Mouse (Mus musculus) ES-E14 (cell line): Measurements from ENCODE around the gene Upk2.

Experiments used
- CHD2 ChIP-seq: IDR thresholded peaks from 2 replicates; pipeline ENCODE4 v1.6.1; 2014; ENCODE audit warnings: mild to moderate bottlenecking, low read depth, low read length, inconsistent platforms
- HCFC1 ChIP-seq: IDR thresholded peaks from 2 replicates; pipeline ENCODE4 v1.6.1; 2012; ENCODE audit warnings: low read length, inconsistent platforms, borderline replicate concordance; ENCODE audit not compliant: insufficient read depth
- MAFK ChIP-seq: IDR thresholded peaks from 2 replicates; pipeline ENCODE4 v1.6.1; 2014; ENCODE audit warnings: mild to moderate bottlenecking, low read depth, low read length, inconsistent platforms; ENCODE audit not compliant: insufficient read depth
- ZC3H11A ChIP-seq: IDR thresholded peaks from 2 replicates; pipeline ENCODE4 v1.6.1; 2012; ENCODE audit warnings: low read depth, mild to moderate bottlenecking, inconsistent platforms, low read length, borderline replicate concordance

DNA sequence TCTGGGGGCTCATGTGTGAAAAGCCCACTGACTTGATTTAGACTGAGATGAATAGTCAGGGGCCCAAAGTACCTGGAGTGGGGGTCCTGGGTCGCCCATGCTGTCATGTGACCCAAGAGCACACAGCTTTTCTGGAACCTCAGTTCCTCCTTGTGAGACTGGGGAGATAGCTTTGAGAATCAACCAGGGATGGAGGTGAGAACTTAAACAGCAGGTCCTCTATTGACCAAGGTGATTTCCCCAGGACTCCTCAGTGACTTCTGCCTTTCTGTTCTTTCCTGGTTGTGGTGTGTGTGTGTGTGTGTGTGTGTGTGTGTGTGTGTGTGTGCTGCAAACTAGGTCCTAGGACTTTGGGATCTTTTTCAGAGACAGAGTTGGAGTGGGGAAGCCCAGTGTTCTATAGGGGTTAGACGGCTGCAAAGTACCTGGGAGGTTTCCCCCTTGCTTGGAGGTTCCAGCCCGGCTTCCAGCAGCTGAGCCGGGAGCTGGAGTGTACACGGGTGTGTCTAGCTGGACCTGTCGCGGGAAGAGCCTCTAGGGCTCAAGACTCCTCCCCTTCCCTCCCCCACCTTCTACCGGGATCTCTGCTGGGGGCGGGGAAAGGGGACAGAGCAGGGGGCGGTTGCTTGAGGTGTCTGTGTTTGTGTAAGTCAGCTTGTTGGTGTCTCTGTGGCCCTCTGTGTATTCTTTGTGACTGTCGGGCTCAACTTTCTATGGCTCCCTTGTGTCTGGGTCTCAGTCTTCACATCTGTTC, 43.0 kb upstream of the Upk2 start:
- no peak for TF ChIP-seq CHD2
- no peak for TF ChIP-seq ZC3H11A
- no peak for TF ChIP-seq HCFC1
- no peak for TF ChIP-seq MAFK
